Mouse (Mus musculus) gastrocnemius, postnatal 36 days (tissue): ENCODE measurements at regions not wholly inside any gene's neighbourhood (a gene's known extent, or its start where the extent isn't known, plus 50 kb on each side); places are given as distances from the start of the nearest gene placed in this dataset.
"Not testable (repeated sequence)": the region's sequence is repeated elsewhere in the genome, so short reads cannot be mapped to it uniquely, and the experiment has no call there.

Experiments used
- DNase-seq, 2 experiments: peaks; one replicate each; pipeline ENCODE4 v3.0.0; 2022
- intact Hi-C: fragments of 180-260 bp; cut with DNase I; formaldehyde crosslinking; loops from one replicate; pipeline ENCODE4 v1.15.1; 2025

DNA sequence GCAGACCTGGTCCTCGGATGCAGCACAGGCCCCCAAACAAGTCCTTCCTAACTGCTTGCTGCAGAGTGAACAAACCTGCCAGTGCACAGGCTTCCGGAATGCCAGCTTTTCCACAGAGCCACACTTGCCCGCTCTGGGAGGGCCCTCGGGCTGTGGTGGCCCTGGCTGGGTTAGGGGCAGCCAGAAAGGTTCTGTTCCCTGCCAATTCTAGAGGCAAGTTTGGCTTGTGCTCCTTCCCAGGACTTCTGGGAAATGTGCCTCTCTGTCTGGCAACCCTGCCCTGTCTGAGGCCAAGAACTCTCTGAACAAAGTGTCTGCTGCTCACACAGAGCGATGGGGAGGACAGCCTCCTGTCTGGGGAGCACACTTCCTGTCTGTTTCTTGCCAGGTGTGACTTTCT, 66.4 kb downstream of the Xrcc2 start:
- peak; percentile 22 to 27 for DNase-seq
- intact Hi-C loops = no loop called here

DNA sequence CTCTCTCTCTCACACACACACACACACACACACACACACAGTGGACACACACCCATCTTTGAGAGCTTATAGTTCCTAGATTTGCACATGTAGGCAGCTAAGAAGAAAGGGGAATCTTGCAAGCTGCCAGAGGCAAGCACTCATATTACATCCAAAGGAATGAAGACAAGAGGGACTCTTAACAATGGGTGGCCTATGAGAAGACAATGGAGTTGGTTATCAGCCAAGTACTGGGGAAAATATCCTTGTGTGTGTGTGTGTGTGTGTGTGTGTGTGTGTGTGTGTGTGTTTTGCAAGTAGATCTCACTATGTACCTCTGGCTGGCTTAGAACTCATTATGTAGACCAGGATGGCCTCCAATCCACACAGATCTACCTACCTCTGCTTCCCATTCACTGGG, 67.5 kb downstream of the Xrcc2 start:
- intact Hi-C loops = no loop called here
- DNase-seq = no peak

DNA sequence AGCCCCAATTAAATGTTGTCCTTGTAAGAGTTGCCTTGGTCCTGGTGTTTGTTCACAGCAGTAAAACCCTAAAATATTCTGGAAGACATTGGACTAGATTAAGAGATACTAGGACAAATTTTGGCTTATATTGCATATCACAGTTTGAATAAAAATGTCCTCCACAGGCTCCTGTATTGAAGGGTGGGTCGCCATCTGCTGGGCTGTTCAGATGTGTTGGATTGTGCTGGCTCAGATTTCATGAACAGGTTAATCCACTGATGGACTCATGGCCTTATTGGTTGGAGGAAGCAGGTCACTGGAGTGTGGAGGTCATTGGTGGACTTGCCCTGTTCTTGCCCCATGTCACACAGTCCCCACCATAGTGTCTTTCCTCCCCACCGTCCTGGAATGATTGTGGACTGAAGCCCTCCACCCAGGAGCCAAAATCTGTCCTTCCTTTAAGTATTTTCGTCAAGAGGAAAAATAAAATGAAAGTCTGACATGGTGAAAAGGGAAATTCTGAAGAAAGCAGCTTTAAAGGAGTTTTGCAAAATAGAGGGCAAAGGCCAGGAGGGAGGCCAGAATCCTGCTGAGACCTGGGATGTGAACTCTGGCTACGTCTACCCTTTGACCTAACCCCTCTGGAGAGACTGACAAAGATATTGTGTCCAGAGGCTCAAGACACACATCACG, 72.6 kb downstream of the Xrcc2 start:
- intact Hi-C loops = no loop called here
- DNase-seq = no peak

DNA sequence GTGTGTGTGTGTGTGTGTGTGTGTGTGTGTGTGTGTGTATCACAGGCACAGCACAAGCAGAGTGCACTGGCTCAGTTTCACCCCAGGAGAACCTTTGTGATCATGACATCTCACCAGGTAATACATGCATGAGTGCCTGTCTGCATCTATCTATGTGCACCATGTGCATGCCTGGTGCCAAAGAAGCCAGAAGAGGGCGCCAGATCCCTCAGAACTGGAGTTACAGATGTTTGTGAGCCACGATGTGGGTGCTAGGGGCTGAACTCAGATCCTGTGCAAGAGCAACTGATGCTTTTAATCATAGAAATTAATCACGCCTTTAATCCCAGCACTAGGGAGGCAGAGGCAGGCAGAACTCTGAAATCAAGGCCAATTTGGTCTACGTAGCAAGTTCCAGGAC, 75.9 kb downstream of the Xrcc2 start:
- intact Hi-C loops = no loop called here
- no peak for DNase-seq

DNA sequence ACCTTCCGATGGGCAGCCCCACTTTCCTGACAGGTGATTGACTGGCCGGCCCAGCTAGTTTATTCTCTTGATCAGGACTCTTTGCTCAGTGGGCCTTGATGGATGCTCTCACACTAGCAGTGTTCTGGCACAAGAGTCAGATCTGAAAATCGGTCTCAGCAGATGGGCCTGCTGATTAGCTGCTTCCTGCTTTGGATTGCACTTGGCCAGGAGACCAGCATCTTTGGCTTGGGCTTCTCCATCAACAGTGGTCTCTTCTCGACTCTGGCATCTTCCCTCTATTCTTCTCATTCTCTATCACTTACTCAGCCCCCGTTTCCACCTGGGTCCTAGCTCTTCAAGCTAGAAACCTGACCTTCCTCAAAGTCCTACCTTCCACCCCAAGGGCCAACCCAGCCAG, 77.1 kb downstream of the Xrcc2 start:
- no peak for DNase-seq
- intact Hi-C loops = no loop called here

DNA sequence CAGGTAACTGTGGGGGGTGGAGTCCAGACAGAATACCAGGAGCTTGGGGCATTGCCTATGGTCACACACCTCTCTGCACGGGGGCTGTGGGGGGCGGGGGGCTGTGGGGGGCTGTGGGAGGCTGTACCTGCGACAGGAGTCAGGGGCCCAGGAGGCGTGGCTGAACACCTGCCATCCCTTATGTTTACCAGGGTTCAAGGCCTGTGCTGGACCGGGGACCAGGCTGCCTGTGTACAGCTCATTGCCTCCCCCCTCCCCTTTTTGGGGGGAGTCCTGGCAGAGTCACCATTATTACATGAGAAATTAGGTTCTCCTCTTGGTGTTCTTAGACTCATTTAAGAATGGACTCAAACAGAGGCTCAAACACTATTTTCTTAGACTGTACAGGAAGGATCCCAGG, 78.5 kb downstream of the Xrcc2 start:
- intact Hi-C loops = no loop called here

DNA sequence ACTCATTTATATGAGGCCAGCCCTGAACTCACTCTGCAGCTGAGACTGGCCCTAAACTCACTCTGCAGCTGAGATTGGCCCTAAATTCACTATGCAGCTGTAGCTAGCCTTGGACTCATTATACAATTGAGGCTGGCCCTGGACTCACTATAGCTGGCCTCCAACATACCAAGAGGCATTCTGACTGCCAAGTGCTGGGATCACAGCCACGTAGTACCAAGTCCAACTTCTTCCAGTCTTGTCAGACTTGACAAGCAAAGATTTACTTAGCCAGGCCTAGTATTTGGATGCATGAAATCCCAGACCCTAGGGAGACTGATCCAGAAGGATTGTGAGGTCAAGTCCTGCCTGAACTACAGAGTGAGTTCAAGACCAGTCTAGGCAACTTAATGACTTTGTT, 81.6 kb downstream of the Xrcc2 start:
- no peak for DNase-seq
- intact Hi-C loops = no loop called here

More for the DNA sequence above, 78.5 kb downstream of the Xrcc2 start:
- DNase-seq = no peak

DNA sequence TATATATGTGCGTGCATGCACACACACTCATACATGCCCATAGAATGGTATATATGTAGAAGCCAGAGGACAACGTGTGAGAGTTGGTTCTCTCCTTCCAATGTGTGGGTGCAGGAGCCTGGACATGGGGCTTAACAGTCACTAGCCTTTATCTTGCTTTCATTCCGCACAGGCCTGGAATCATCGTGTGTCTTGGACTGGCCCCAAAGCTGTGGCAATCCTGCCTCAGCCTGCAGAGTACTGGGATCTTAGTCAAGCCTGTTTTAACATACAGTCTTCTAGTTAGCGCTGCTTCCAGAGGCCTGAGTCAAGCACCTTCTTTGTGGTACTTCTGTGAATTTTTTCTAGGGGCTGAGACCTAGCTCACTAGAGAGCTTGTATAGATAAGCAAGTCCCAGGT, 85.8 kb downstream of the Xrcc2 start:
- DNase-seq = no peak
- intact Hi-C loops = no loop called here

DNA sequence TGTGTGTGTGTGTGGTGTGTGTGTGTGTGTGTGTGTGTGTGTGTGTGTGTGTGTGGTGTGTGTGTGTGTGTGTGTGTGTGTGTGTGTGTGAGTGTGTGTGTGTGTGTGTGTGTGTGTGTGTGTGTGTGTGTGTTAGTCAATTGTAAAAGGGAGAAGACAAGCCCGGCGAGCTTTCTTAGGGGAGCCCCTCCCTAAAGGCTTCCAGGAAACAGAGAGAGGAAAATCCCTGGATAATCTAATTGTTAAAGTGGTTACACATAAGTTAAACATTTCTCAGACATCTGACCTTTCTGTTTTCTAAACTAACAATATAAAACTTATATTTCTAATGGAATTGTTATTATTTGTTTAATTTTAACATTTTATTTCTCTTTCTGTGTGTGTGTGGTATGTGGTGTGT, 86.3 kb downstream of the Xrcc2 start:
- intact Hi-C loops, DNase-seq: not testable (repeated sequence)

DNA sequence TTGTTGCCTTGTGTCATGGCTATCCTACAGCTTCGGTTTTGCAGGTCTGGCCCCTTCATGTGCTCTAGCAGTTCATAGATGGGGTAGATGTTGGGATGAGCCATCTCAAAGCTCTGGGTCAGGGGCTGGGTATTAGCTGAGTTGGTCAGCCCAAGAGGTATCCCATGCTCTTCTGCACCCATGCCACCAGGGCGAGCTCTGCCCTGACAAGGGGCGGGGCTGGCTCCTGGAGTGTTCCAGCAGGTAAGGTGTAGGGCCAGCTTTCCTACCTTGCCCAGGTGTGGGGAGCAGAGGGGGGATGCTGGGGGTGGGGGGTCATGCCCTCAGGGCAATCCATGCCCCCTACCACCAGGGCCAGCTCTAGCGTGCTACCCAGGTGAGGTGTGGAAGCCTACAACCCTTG, 91.0 kb downstream of the Xrcc2 start:
- intact Hi-C loops = no loop called here
- DNase-seq = no peak

DNA sequence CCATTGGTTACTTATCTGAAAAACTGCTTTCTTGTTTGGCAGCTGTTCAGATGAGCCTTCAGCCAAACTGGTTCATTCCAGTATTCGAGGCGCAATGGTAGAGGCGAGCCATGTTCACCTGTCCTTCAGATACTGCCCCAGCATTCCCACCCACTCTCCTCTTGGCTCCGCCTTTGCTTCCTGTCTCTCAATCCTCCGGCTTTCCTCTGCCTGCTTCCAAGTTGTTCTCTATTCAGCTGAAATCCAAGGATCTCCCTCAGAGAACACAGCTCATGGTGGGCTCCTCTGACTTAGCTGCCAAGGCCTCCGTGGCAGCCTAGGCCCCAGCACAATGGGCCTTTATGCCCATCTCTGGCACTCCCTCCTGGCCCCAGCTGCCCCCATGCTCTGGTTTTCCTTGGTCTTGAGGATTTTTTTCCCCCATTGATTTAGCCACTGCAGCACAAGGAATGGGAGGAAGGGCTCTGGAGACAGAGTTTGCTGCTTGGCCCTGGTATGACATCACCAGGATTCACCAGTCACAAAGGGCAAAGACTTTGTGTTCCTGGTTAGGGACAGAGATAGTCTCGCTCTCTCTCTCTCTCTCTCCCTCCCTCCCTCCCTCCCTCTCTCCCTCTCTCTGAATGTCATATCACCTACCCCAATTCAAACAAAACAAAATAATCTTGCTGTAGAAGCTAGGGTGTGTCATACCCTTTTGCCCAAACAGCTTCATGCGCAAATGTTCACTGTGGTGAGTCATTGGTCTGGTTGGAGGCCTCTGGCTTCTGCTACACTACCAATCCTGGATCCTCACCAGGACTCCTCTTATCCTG, 91.6 kb downstream of the Xrcc2 start:
- DNase-seq = no peak
- intact Hi-C loops = no loop called here

DNA sequence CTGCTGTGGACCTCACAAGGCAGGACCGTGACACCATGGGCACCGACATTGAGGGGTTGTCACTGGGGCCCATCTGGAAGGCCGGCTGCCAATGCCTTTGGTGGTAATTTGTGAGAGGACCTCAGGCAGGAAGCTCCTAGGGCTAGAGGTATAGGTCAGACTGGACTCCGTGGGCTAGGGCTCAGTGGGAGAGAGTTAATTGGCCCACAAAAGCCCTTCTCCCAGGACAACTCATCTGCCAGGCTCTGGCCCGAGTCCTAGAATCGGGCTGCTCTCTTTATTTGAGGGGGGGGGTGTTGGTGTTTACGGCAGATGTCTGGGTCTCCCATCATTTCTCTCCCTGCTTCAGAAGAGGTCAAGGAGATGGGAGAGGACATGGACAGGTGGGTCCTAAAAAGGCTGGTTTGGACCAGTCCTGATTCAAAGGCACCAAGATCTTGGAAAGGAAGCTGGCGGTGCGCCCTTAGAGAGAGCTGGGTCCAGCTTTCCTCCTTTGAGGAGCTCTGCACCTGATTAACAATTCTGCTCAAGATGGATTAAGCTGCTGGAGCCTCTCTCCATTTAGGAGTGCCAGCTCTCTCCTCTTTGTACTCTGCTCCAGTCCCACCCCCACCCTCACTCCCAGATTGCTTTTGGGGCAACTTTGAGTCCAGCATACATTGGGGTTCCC, 93.5 kb downstream of the Xrcc2 start:
- no peak for DNase-seq
- intact Hi-C loops = no loop called here

DNA sequence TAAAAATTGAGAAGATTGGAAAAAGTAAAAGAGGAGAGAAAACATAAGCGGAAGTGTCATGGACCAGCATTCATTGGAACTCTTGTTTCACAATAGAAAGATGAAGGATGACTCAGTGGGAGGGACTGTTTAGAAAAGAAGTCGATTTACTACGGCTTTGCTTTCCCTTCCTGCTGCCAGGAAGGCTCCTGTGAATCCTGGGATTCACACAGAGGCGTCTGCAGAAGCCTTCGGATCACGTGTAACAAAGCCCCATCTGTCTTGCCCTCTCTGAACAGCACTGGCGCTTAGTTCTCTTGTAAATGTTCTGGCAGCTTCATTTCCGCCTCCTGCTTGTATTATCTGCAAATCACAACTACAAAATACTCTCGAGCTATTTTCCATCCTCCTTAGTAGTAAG, 94.0 kb downstream of the Cct8l1 start:
- no peak for DNase-seq
- intact Hi-C loops = no loop called here

DNA sequence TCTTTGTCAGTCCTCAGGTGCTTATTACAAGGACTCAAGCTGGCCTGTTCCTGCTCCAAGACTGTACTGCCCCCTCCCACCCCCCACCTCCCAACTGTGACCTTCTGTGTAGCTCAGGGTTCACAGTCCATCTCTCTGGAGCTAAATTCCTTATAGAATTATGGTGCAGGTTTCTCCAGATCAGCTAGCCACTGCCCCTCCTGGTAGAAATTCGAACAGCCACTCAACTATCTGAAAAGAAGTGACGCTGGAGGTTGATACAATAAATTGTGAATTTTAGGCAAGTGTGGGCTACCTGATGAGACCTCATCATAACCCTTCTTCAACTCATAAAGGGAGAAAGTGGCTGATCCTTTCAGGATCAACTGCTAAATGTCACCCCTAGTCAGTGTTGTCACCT, 86.3 kb downstream of the Cct8l1 start:
- intact Hi-C loops = loop anchor here (5.0 kb wide), 1 partner anchor 165 kb away; no protein-coding TSS in a partner anchor
- DNase-seq = no peak

DNA sequence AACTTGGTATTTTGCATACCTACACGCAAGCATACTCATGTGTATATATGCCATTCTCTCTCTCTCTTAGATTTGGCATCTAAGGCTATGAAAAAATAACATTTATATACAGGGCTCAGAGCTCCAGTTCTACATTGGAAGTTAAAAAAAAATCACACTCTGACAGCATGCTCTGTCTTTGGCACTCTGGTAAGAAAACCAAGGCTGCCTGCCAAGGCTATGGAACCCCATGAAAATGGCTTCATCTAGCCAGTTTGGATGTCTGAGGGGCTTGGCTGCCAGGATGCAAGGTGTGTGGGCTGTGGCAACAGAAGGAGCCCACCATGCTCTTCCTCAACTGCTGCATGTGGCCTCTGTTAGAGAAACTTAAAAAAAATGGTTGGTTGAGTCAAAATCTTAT, 83.5 kb downstream of the Cct8l1 start:
- intact Hi-C loops = no loop called here
- DNase-seq = no peak

DNA sequence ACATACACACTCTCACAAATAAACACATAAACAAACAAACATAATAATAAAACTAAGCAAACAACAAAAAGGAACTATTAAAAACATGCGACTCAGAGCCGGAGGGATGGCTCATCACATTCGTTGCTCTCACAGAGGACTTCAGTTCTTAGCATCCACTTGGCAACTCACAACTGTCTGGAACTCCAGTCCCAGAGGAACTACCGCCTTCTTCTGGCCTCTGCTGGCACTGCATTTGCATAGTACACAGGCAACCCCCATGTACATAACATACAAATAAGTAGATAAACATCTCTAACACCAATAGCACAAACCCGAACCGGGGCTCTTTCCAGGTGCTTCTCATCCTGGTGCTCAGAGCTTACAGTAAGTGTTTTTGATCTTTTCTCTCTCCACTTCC, 81.9 kb downstream of the Cct8l1 start:
- DNase-seq = no peak
- intact Hi-C loops = no loop called here

DNA sequence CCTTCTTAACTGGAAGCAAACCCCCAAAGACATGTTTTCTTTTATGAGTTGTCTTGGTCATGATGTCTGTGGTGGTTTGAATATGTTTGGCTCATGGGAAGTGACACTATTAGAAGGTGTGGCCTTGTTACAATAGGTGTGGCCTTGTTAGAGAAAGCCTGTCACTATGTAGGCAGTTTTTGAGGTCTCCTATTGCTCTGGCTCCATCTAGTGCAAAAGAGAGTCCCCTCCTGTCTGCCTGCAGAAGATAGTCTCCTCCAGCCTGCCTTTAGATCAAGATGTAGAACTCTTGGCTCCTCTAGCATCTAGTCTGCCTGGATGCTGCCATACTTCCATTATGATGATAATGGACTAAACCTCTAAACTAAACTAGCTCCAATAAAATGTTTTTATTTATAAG, 75.8 kb downstream of the Cct8l1 start:
- intact Hi-C loops = no loop called here
- no peak for DNase-seq
